Mouse (Mus musculus): Measurements from ENCODE around the gene Coro1b.

GRCm38 (mm10) chr19:4131768-4132167 lies 16.7 kb upstream of the Coro1b start:
- no peak for TF ChIP-seq CTCF (IDR thresholded peaks at IDR 0.05)
- no peak for TF ChIP-seq POLR2A (IDR thresholded peaks at IDR 0.05; ENCODE audit: insufficient read depth, low read depth, low read length)

All from heart, adult 2 months (tissue).